Mouse (Mus musculus): ENCODE data around the gene Olfr467.
"Not testable (repeated sequence)": the region's sequence is repeated elsewhere in the genome, so short reads cannot be mapped to it uniquely, and the experiment has no call there.

The Olfr467 gene

DNA sequence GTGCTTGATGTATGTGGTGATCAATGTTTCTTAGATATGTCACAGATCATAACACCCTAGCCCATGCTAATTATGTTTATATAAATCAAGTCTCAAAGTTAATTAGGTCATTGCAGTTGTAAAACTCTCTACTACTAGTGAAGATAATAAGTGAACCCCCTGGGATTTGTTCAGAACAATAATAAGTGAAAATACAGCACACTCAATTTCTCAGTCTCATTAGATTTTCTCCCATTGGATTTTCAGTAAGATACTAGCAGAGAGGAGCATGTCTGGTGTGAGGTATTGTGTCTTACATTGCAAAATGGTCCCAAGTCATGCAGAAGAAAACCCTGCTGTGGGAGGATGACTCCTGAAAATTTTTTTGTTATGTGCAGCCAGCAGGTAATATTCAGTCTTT is at the start of gene Olfr467:
Olfr467 (plus strand) TSS at position 301 of the 400 bp plus-strand sequence.
- in situ Hi-C loops (cut with MboI, MseI), result no loop called here

DNA sequence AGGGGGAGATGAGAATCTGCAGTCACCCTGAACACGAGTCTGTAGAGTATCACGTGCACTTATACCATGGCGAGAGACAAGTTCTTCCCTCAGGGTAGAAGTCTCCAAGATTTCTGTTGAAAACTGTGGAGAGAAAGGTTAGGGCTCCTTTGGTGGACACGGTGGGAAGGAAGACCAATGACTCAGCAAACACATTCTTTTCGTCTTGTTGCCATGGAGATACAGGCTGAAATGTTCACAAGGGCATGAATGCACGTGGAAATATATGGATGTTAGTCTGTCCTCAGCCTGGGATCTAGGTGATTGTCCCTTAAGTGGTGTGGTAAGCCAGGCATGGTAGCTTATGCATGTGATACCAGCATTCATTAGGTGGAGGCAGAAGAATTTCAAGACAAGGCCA is 41.3 kb upstream of the Olfr467 start:
- in situ Hi-C loops (cut with MboI, MseI), result no loop called here

DNA sequence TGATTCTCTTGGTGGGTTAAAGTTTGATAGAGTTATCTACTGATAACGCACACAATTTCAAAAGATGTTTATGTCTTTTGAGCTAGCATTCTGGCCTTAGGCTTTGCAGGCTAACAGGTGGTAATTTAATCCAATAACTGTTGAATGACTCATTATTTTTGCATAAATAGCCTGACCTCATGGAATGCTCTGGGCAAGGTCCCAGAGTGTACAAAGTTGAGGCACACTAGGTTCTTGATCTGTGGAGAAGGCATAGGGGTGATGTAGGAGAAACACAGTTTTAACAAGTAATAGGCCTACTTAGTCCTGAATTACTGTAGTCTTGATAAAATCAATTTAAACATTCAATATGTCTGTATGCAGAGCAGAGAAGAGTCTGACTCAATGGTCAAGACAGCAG is 33.8 kb upstream of the Olfr467 start:
- in situ Hi-C loops (cut with MboI, MseI), result no loop called here

DNA sequence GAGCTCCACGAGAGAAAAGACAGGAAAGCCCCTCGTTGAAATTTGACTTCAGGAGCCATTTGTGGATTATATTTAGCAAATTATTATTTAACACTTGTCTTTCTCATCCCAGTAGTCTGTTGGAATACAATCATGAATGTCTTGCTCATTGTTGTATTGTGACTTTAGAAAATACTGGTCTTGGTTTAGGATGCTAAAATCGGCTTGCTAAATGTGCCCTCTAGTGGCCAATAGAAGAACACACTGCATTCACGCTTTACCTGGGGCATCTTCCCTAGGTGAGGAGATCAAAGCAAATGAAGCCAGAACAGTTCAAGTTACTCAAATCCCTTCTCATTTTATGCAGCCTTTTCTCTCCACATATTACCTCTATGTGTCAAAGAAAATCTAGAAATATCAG is 32.5 kb upstream of the Olfr467 start:
- in situ Hi-C loops (cut with MboI, MseI), result no loop called here

DNA sequence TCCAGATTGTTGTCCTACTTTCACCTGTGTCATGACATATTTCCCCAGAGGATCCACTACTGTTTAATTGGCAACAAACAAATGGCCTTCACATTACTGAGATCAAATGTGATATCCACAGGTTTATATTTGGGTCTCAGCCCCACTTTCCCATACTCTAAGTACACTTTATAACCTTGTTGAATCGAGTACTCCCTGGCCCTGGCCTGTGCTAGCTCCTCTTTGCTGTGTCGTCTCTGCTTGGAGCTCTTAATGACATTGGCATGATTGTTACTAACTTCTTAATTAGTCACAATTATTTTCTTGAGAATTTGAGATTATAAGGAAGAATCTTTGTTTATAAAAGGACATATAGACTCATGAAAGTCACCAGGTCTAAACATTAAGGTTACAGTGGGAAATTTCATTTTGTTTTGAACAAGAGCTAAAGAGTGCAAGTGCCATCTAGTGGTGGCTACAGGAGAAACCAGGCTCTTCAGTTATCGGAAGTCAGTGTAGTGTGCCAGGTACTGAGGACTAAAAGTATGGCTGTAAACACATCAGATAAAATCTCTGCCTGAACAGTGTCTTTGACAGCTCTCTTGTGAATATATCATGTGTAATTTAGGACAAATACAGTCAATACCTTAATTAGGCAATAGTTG is 24.0 kb upstream of the Olfr467 start:
- in situ Hi-C loops (cut with MboI, MseI), result no loop called here

DNA sequence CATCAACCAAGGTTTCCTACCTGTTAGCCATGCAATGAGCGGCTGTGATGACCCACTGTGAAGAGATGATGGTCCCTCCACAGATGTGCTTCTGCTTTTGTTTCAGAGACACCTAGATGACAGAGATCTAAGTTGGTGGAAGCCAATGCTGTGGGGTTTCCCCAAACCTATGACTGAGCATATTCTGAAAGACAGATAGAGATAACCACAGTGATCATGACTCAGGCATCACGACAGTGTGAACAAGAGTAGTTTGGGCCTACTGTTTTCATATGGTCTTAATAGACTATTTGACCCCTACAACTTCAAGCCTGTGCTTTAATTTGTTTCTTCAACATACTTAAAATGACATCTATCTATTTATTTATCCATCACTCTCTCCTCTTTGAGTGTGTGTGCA is 15.6 kb upstream of the Olfr467 start:
- in situ Hi-C loops (cut with MboI, MseI), result no loop called here

DNA sequence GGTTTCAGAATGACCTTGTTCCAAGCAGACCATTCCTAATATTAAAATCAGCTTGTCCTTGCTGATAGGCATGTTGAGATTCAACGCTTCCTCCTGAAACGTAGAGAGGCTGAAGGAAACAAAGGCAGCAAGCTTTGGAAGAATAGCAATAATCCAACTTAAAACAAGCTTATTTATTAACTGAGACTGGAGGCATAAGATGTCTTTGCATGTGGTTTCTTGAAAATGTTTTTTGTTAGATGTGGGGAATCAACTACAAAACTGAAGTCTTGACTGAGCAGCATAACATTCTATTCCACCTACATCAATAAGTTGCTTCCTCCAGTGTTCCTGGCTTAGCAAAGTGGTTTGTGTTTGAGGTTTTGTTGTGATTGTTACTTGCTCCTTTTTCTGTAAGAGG is 11.0 kb upstream of the Olfr467 start, which contains the start of gene Ovch2:
Ovch2 (minus strand) TSS at position 101 of the 400 bp plus-strand sequence.
- in situ Hi-C loops (cut with MboI, MseI), result no loop called here

DNA sequence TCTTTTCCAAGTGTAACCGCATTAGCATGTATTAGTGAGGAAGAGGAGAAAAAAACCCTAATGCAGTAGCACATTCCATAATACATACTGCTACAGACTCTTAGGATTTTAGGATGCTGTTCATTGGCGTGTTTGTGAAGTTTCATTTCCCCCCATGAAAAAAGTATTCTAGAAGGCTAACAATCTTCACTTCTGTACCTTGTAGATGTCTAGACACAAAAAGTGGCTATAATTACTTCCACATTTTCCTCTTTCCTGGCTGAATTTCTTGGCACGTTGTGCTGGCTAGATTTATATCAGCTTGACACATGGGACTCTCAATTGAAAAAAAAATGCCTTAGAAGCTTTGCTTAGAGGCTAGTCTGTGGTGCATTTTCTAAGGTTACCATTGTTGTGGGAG is 9.9 kb upstream of the Olfr467 start:
- in situ Hi-C loops (cut with MboI, MseI), result no loop called here

DNA sequence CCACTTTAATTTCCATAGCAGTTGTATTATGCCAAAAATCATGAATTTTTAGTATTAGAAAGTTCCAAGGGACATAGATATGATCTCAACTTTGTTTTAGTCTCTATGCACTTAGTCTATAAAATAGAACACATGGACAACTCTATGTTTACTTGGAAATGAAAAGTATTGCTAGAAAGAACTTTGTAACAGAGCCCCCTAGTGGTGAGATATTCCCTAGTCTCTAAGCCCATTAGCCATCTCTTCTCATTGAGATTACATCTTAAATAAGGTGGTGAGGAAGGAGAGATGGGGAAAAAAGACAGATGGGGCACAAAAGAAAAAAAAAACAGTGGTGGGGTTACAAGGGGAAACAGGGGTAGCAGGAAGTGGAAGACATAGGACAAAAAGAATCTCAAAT is 7.4 kb downstream of the Olfr467 start:
- in situ Hi-C loops (cut with MboI, MseI), result no loop called here

DNA sequence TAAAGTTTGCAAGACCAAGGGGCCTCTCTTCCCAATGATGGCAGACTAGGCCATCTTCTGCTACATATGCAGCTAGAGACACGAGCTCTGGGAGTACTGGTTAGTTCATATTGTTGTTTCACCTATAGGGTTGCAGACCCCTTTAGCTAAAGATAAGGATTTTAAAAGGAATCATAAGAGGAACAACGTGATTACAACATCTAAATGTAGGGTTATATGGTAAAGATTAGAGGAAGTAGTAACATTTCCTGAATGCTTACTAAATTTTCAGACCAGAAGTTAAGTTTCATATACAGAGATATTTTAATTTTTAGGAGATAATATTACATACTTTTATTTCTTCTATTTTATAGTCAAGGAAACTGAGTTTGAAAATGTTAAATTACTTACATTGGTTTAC is 11.8 kb downstream of the Olfr467 start:
- in situ Hi-C loops (cut with MboI, MseI), result not testable (repeated sequence)

DNA sequence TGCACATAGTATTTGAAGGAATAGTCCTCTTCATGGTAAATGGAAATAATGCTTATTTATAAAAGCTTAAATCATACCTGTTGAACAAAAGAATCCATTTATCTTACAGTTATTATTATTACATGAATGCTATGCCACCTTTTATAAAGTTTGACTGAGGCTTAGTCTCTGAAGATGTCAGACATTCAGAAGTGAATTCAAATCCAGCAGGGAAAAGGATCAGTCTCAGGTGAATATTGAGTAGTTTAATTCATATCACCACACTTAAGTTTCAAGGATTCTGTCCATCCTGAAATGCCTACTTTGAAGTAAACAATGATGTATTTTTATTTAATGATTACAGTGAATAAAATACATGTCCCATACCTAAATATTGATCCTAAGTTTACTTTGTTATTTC is 13.4 kb downstream of the Olfr467 start, which contains the start of gene Olfr469:
Olfr469 (minus strand) TSS at position 101 of the 400 bp plus-strand sequence.
- in situ Hi-C loops (cut with MboI, MseI), result not testable (repeated sequence)

DNA sequence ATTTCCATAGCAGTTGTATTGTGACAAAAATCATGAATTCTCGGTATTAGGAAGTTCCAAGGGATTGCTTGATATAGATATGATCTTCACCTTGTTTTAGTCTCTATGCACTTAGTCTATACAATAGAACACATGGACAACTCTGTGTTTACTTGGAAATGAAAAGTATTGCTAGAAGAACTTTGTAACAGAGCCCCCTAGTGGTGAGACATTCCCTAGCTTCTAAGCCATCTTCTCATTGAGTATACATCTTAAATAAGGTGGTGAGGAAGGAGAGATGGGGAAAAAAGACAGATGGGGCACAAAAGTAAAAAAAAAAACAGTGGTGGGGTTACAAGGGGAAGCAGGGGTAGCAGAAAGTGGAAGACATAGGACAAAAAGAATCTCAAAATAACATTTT is 29.7 kb downstream of the Olfr467 start:
- in situ Hi-C loops (cut with MboI, MseI), result no loop called here

DNA sequence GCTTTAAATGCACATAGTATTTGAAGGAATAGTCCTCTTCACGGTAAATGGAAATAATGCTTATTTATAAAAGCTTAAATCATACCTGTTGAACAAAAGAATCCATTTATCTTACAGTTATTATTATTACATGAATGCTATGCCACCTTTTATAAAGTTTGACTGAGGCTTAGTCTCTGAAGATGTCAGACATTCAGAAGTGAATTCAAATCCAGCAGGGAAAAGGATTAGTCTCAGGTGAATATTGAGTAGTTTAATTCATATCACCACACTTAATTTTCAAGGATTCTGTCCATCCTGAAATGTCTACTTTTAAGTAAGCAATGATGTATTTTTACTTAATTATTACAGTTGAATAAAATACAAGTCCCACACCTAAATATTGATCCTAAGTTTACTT is 35.3 kb downstream of the Olfr467 start, which contains the start of gene Olfr470:
Olfr470 (minus strand) TSS at position 101 of the 400 bp plus-strand sequence.
- in situ Hi-C loops (cut with MboI, MseI), result not testable (repeated sequence)

Measured in T-helper 17 cell (primary cell).